Mouse (Mus musculus): ENCODE measurements around the gene Gm13539. TPM values are rescaled to one million over a fixed set of nuclear protein-coding genes. Genes with fewer than 3 reads are reported as not detected.

Gene Gm13539
- polyA plus RNA-seq, 1 experiment from 2014 or later = not detected

GRCm38 (mm10) chr2:25767764-25768163 is 14.3 kb upstream of the Gm13539 start:
- H3K9ac ChIP-seq = no peak overlapping the region
- H3K4me2 ChIP-seq = no peak overlapping the region

GRCm38 (mm10) chr2:25773507-25773906 is 8.6 kb upstream of the Gm13539 start:
- H3K27me3 ChIP-seq (ENCODE audit: insufficient read depth, low read length) = no peaks in the 10 kb centered on the region
- no peaks in the 10 kb centered on the region for H3K36me3 ChIP-seq (ENCODE audit: insufficient read depth)
- H3K4me1 ChIP-seq (ENCODE audit: insufficient read depth) = no peaks in the 10 kb centered on the region
- no peak overlapping the region for H3K9ac ChIP-seq
- no peak overlapping the region for H3K4me3 ChIP-seq (ENCODE audit: low read depth, low read length)
- WGBS = 80% methylated on average over 2 of the region's 2 CpGs
- H3K4me2 ChIP-seq = no peak overlapping the region
- TF ChIP-seq CTCF (IDR thresholded peaks at IDR 0.05; ENCODE audit: low read depth) = no peak
- H3K9me3 ChIP-seq (ENCODE audit: low read depth, low read length) = no peaks in the 10 kb centered on the region
- no peak overlapping the region for H3K27ac ChIP-seq (ENCODE audit: low read depth)
- ATAC-seq (ENCODE audit: insufficient read depth) = no peak
- DNase-seq = no peak

More at GRCm38 (mm10) chr2:25767764-25768163, 14.3 kb upstream of the Gm13539 start:
- TF ChIP-seq CTCF (IDR thresholded peaks at IDR 0.05; ENCODE audit: low read depth) = no peak
- Histone ChIP-seq H3K27me3 (ENCODE audit: insufficient read depth, low read length) (no peaks in the 10 kb centered on the region), H3K9me3 (ENCODE audit: low read depth, low read length) (no peaks in the 10 kb centered on the region), H3K4me1 (ENCODE audit: insufficient read depth) (no peaks in the 10 kb centered on the region), H3K27ac (ENCODE audit: low read depth) (no peak overlapping the region), H3K4me3 (ENCODE audit: low read depth, low read length) (no peak overlapping the region), H3K36me3 (ENCODE audit: insufficient read depth) (no peaks in the 10 kb centered on the region)
- ATAC-seq (ENCODE audit: insufficient read depth) (no peak), DNase-seq (no peak)
- 79% methylated on average over 4 of the region's 4 CpGs for WGBS

- no peak overlapping the region for H3K27ac ChIP-seq (ENCODE audit: low read depth)
- ATAC-seq (ENCODE audit: insufficient read depth) = no peak
- no peaks in the 10 kb centered on the region for H3K4me1 ChIP-seq (ENCODE audit: insufficient read depth)
- TF ChIP-seq CTCF (IDR thresholded peaks at IDR 0.05; ENCODE audit: low read depth) = no peak
- DNase-seq = no peak
- H3K36me3 ChIP-seq (ENCODE audit: insufficient read depth) = no peaks in the 10 kb centered on the region
- 74% methylated on average over 2 of the region's 2 CpGs for WGBS
- H3K9me3 ChIP-seq (ENCODE audit: low read depth, low read length) = no peaks in the 10 kb centered on the region
- H3K27me3 ChIP-seq (ENCODE audit: insufficient read depth, low read length) = no peaks in the 10 kb centered on the region
- H3K4me3 ChIP-seq (ENCODE audit: low read depth, low read length) = no peak overlapping the region
- no peak overlapping the region for H3K4me2 ChIP-seq
- H3K9ac ChIP-seq = no peak overlapping the region
Observed at GRCm38 (mm10) chr2:25774640-25775039, 7.4 kb upstream of the Gm13539 start.

GRCm38 (mm10) chr2:25775991-25776390 is 6.1 kb upstream of the Gm13539 start:
- DNase-seq = no peak
- Histone ChIP-seq H3K27ac (ENCODE audit: low read depth) (no peak overlapping the region), H3K4me3 (ENCODE audit: low read depth, low read length) (no peak overlapping the region), H3K9ac (no peak overlapping the region), H3K27me3 (ENCODE audit: insufficient read depth, low read length) (no peaks in the 10 kb centered on the region), H3K9me3 (ENCODE audit: low read depth, low read length) (no peaks in the 10 kb centered on the region), H3K4me1 (ENCODE audit: insufficient read depth) (no peaks in the 10 kb centered on the region), H3K4me2 (no peak overlapping the region), H3K36me3 (ENCODE audit: insufficient read depth) (no peaks in the 10 kb centered on the region)
- WGBS = 67% methylated on average over 3 of the region's 3 CpGs
- ATAC-seq (ENCODE audit: insufficient read depth) = no peak
- no peak for TF ChIP-seq CTCF (IDR thresholded peaks at IDR 0.05; ENCODE audit: low read depth)

GRCm38 (mm10) chr2:25776717-25777116 is 5.3 kb upstream of the Gm13539 start, which contains the start of gene Lcn11:
Gene Lcn11, plus strand, starts transcription at chr2:25777017.
- H3K27ac ChIP-seq (ENCODE audit: low read depth) = no peak within 1 kb of the TSS
- no peak within 1 kb of the TSS for H3K4me3 ChIP-seq (ENCODE audit: low read depth, low read length)
- no peaks in the 10 kb centered on the region for H3K27me3 ChIP-seq (ENCODE audit: insufficient read depth, low read length)
- no peak for TF ChIP-seq CTCF (IDR thresholded peaks at IDR 0.05; ENCODE audit: low read depth)
- WGBS = 80% methylated on average over 1 of the region's 1 CpGs
- H3K4me2 ChIP-seq = no peak within 1 kb of the TSS
- no peaks in the 10 kb centered on the region for H3K36me3 ChIP-seq (ENCODE audit: insufficient read depth)
- ATAC-seq (ENCODE audit: insufficient read depth) (no peak), DNase-seq (no peak)
- H3K9ac ChIP-seq = no peak within 1 kb of the TSS
- no peaks in the 10 kb centered on the region for H3K4me1 ChIP-seq (ENCODE audit: insufficient read depth)
- no peaks in the 10 kb centered on the region for H3K9me3 ChIP-seq (ENCODE audit: low read depth, low read length)

GRCm38 (mm10) chr2:25779076-25779475 is 3.0 kb upstream of the Gm13539 start:
- Histone ChIP-seq H3K36me3 (ENCODE audit: insufficient read depth) (no peaks in the 10 kb centered on the region), H3K4me3 (ENCODE audit: low read depth, low read length) (no peak overlapping the region), H3K4me1 (ENCODE audit: insufficient read depth) (no peaks in the 10 kb centered on the region), H3K9me3 (ENCODE audit: low read depth, low read length) (no peaks in the 10 kb centered on the region), H3K27ac (ENCODE audit: low read depth) (no peak overlapping the region), H3K4me2 (no peak overlapping the region), H3K27me3 (ENCODE audit: insufficient read depth, low read length) (no peaks in the 10 kb centered on the region), H3K9ac (no peak overlapping the region)
- no peak for ATAC-seq (ENCODE audit: insufficient read depth)
- TF ChIP-seq CTCF (IDR thresholded peaks at IDR 0.05; ENCODE audit: low read depth) = no peak
- WGBS = 80% methylated on average over 9 of the region's 9 CpGs
- no peak for DNase-seq

GRCm38 (mm10) chr2:25780921-25781320 is 1.1 kb upstream of the Gm13539 start:
- no peak for ATAC-seq (ENCODE audit: insufficient read depth)
- Histone ChIP-seq H3K4me3 (ENCODE audit: low read depth, low read length) (no peak overlapping the region), H3K9me3 (ENCODE audit: low read depth, low read length) (no peaks in the 10 kb centered on the region), H3K4me2 (no peak overlapping the region), H3K9ac (no peak overlapping the region), H3K4me1 (ENCODE audit: insufficient read depth) (no peaks in the 10 kb centered on the region), H3K27me3 (ENCODE audit: insufficient read depth, low read length) (no peaks in the 10 kb centered on the region), H3K36me3 (ENCODE audit: insufficient read depth) (no peaks in the 10 kb centered on the region), H3K27ac (ENCODE audit: low read depth) (no peak overlapping the region)
- DNase-seq = no peak
- TF ChIP-seq CTCF (IDR thresholded peaks at IDR 0.05; ENCODE audit: low read depth) = no peak
- WGBS = 40% methylated on average over 4 of the region's 4 CpGs
